Mouse (Mus musculus) kidney, postnatal 0 days (tissue): ENCODE measurements at regions not wholly inside any gene's neighbourhood (a gene's known extent, or its start where the extent isn't known, plus 50 kb on each side); places are given as distances from the start of the nearest gene placed in this dataset.
"Not testable (repeated sequence)": the region's sequence is repeated elsewhere in the genome, so short reads cannot be mapped to it uniquely, and the experiment has no call there.

Source experiments
- ATAC-seq: fragments of 200-750 bp; cut with Nextera tagmentation; replicated peaks from 2 replicates; pipeline ENCODE4 v1.8.0; 2017; ENCODE audit warnings: low read depth, moderate number of reproducible peaks, moderate TSS enrichment, moderate library complexity; ENCODE audit not compliant: low FRiP score
- DNase-seq: peaks from one replicate; pipeline ENCODE4 v3.0.0-alpha.2; 2016; ENCODE audit warnings: low spot score
- H3K27ac ChIP-seq: fragments of 300-500 bp; sonication (generic); 2 replicates; pipeline ENCODE4 v1.5.1; 2014; ENCODE audit warnings: mild to moderate bottlenecking
- H3K27me3 ChIP-seq: fragments of 300-500 bp; sonication (generic); 2 replicates; pipeline ENCODE4 v1.6.1; 2014; ENCODE audit warnings: low read length, mixed read lengths; ENCODE audit not compliant: insufficient read depth
- H3K36me3 ChIP-seq: fragments of 300-500 bp; sonication (generic); 2 replicates; pipeline ENCODE4 v1.6.1; 2014; ENCODE audit warnings: low read length, mixed read lengths; ENCODE audit not compliant: insufficient read depth
- H3K4me1 ChIP-seq: fragments of 300-500 bp; sonication (generic); replicated peaks from 2 replicates; pipeline ENCODE4 v1.6.1; 2014; ENCODE audit warnings: antibody characterized with exemption, low read length, mixed read lengths; ENCODE audit not compliant: insufficient read depth
- H3K4me2 ChIP-seq: fragments of 300-500 bp; sonication (generic); 2 replicates; pipeline ENCODE4 v1.6.1; 2014; ENCODE audit warnings: mild to moderate bottlenecking, low read length, moderate library complexity, mixed read lengths
- H3K4me3 ChIP-seq: fragments of 300-500 bp; sonication (generic); replicated peaks from 2 replicates; pipeline ENCODE4 v1.5.1; 2014; ENCODE audit warnings: low read depth, low read length
- H3K9ac ChIP-seq: fragments of 300-500 bp; sonication (generic); 2 replicates; pipeline ENCODE4 v1.6.1; 2014; ENCODE audit warnings: low read depth, low read length
- H3K9me3 ChIP-seq: fragments of 300-500 bp; sonication (generic); replicated peaks from 2 replicates; pipeline ENCODE4 v1.6.1; 2016; ENCODE audit warnings: low read length, inconsistent platforms, mixed read lengths
- CTCF ChIP-seq: IDR thresholded peaks from 2 replicates; pipeline ENCODE4 v1.5.1; 2016; ENCODE audit warnings: antibody characterized with exemption, low read depth, mild to moderate bottlenecking, moderate library complexity
- WGBS: fragments of 180-500 bp; shearing (Covaris S2); extraction: QIAGEN DNeasy Blood & Tissue Kit; methylation state at CpG from one replicate; pipeline ENCODE4 v1.1.7; 2014; 5-methylcytosine and 5-hydroxymethylcytosine counted together

DNA sequence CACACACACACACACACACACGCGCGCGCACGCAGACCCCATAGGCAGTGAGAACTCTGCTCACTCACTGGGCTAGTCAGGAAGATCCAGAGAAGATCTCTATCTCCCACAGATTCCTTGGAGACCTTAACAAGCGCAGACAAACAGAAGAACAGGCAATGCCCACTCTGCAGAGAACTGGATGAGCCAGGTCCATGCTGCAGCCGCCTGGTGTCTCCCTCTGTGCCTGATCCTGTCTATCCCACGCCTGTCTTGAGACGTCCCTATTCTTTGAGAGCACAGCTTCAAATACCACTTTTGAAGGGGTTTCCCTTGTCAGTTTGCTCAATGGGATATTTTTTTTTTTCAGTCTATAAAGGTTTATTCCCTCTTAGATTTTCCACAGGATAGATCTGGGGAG, 273.2 kb upstream of the Gpc6 start:
- no peak for DNase-seq
- no peak for ATAC-seq
- Histone ChIP-seq H3K4me1 (no peaks in the 10 kb centered on the region), H3K9me3 (no peaks in the 10 kb centered on the region), H3K27me3 (no peaks in the 10 kb centered on the region), H3K27ac (no peak overlapping the region), H3K9ac (no peak overlapping the region), H3K4me3 (no peak overlapping the region), H3K4me2 (no peak overlapping the region), H3K36me3 (no peaks in the 10 kb centered on the region)
- no peak for TF ChIP-seq CTCF
- 78% methylated on average over 9 of the region's 9 CpGs for WGBS

GRCm38 (mm10) chr14:116683909-116684308, 241.2 kb upstream of the Gpc6 start:
- no peak for TF ChIP-seq CTCF
- H3K4me1 ChIP-seq, result no peaks in the 10 kb centered on the region
- no peaks in the 10 kb centered on the region for H3K27me3 ChIP-seq
- no peak overlapping the region for H3K9ac ChIP-seq
- DNase-seq (no peak), ATAC-seq (no peak)
- no peaks in the 10 kb centered on the region for H3K36me3 ChIP-seq
- 70% methylated on average over 5 of the region's 5 CpGs for WGBS
- H3K4me2 ChIP-seq, result no peak overlapping the region
- no peak overlapping the region for H3K4me3 ChIP-seq
- no peak overlapping the region for H3K27ac ChIP-seq
- no peaks in the 10 kb centered on the region for H3K9me3 ChIP-seq

GRCm38 (mm10) chr14:116697675-116698074, 227.4 kb upstream of the Gpc6 start:
- ATAC-seq, result no peak
- Histone ChIP-seq H3K9ac (no peak overlapping the region), H3K4me1 (no peaks in the 10 kb centered on the region), H3K36me3 (no peaks in the 10 kb centered on the region), H3K9me3 (no peaks in the 10 kb centered on the region), H3K4me2 (no peak overlapping the region), H3K27me3 (no peaks in the 10 kb centered on the region), H3K27ac (no peak overlapping the region), H3K4me3 (no peak overlapping the region)
- 89% methylated on average over 5 of the region's 5 CpGs for WGBS
- TF ChIP-seq CTCF, result no peak
- DNase-seq, result no peak

- no peak for ATAC-seq
- no peak for DNase-seq
- no peaks in the 10 kb centered on the region for H3K4me1 ChIP-seq
- H3K9me3 ChIP-seq, result no peaks in the 10 kb centered on the region
- no peaks in the 10 kb centered on the region for H3K27me3 ChIP-seq
- no peak overlapping the region for H3K4me3 ChIP-seq
- no peak overlapping the region for H3K9ac ChIP-seq
- no peak overlapping the region for H3K27ac ChIP-seq
- no peak for TF ChIP-seq CTCF
- H3K4me2 ChIP-seq, result no peak overlapping the region
- 69% methylated on average over 7 of the region's 7 CpGs for WGBS
- no peaks in the 10 kb centered on the region for H3K36me3 ChIP-seq
These were observed 226.7 kb upstream of the Gpc6 start for GRCm38 (mm10) chr14:116698437-116698836.

DNA sequence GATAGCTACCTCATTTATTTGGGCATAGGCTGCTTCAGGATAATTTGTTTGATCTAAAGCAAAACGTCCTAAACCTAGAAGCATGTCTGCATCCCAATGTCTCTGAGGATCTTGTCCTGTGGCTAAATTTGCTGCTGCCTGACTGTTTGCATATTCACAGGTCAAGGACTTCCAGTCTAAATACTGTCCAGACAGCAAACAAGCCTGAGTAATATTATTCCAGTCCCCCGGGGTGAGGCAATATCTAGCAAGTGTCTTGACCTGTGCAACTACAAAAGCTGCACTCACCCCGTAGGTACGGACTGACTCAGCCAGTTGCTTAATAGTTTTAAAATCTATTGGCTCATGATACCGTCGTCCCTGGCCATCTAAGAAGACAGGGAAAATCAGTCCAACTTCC, 190.5 kb upstream of the Gpc6 start:
- H3K9me3 ChIP-seq, DNase-seq, H3K27me3 ChIP-seq, H3K27ac ChIP-seq, H3K4me3 ChIP-seq, ATAC-seq, H3K36me3 ChIP-seq, H3K9ac ChIP-seq, H3K4me1 ChIP-seq, H3K4me2 ChIP-seq: not testable (repeated sequence)
- WGBS, result 86% methylated on average over 6 of the region's 6 CpGs

GRCm38 (mm10) chr14:116754438-116755157, 170.5 kb upstream of the Gpc6 start:
- Histone ChIP-seq H3K27me3 (no peaks in the 10 kb centered on the region), H3K4me3 (no peak overlapping the region), H3K9ac (no peak overlapping the region), H3K9me3 (no peaks in the 10 kb centered on the region), H3K36me3 (no peaks in the 10 kb centered on the region), H3K4me1 (no peaks in the 10 kb centered on the region), H3K4me2 (no peak overlapping the region), H3K27ac (no peak overlapping the region)
- no peak for TF ChIP-seq CTCF
- no peak for DNase-seq
- 87% methylated on average over 7 of the region's 7 CpGs for WGBS
- ATAC-seq, result no peak

GRCm38 (mm10) chr14:116761429-116761828, 163.7 kb upstream of the Gpc6 start:
- Histone ChIP-seq H3K36me3 (no peaks in the 10 kb centered on the region), H3K9ac (no peak overlapping the region), H3K4me3 (no peak overlapping the region), H3K4me2 (no peak overlapping the region), H3K27me3 (no peaks in the 10 kb centered on the region), H3K4me1 (no peaks in the 10 kb centered on the region), H3K27ac (no peak overlapping the region), H3K9me3 (no peaks in the 10 kb centered on the region)
- DNase-seq (no peak), ATAC-seq (no peak)
- no peak for TF ChIP-seq CTCF
- 69% methylated on average over 2 of the region's 2 CpGs for WGBS
